Mouse (Mus musculus) MEL (cell line): ENCODE results near the gene Eme1.

Experiments used
- CTCF ChIP-seq, 3 experiments: IDR thresholded peaks in 2 of 3; conservative IDR thresholded peaks in 1 of 3; 2 replicates each; pipeline ENCODE4 v1.5.1; 2011 to 2012; ENCODE audit warnings: low read length in 3 of 3, low read depth in 2 of 3, mild to moderate bottlenecking in 2 of 3, improper control_type of control experiment in 1 of 3, inconsistent platforms in 1 of 3, mixed read lengths in 1 of 3, moderate library complexity in 1 of 3; ENCODE audit not compliant: control insufficient read depth in 1 of 3, insufficient read depth in 1 of 3, poor library complexity in 1 of 3, severe bottlenecking in 1 of 3
- E2F4 ChIP-seq: IDR thresholded peaks from 2 replicates; pipeline ENCODE4 v1.6.1; 2011; ENCODE audit warnings: low read depth, low read length, improper control_type of control experiment, borderline replicate concordance
- ETS1 ChIP-seq: IDR thresholded peaks from 2 replicates; pipeline ENCODE4 v1.6.1; 2012; ENCODE audit warnings: low read depth, mild to moderate bottlenecking, inconsistent platforms, low read length, improper control_type of control experiment, moderate library complexity
- HCFC1 ChIP-seq: IDR thresholded peaks from 2 replicates; pipeline ENCODE4 v1.6.1; 2012; ENCODE audit warnings: low read depth, mild to moderate bottlenecking, inconsistent platforms, low read length, improper control_type of control experiment, moderate library complexity
- NRF1 ChIP-seq: IDR thresholded peaks from 2 replicates; pipeline ENCODE4 v1.6.1; 2014; ENCODE audit warnings: low read depth, mild to moderate bottlenecking, inconsistent platforms, low read length, improper control_type of control experiment, moderate library complexity; ENCODE audit not compliant: poor library complexity, insufficient read depth, severe bottlenecking
- POLR2A ChIP-seq, 2 experiments: IDR thresholded peaks; 2 replicates each; pipeline ENCODE4 v1.6.1; 2011 to 2012; ENCODE audit warnings: low read length in 2 of 2, mild to moderate bottlenecking in 2 of 2, control low read depth in 1 of 2, improper control_type of control experiment in 1 of 2, low read depth in 1 of 2, moderate library complexity in 1 of 2; ENCODE audit not compliant: control insufficient read depth in 1 of 2, insufficient read depth in 1 of 2, poor library complexity in 1 of 2
- TAL1 ChIP-seq: IDR thresholded peaks from 2 replicates; pipeline ENCODE4 v1.6.1; 2012; ENCODE audit warnings: mild to moderate bottlenecking, inconsistent platforms, low read length, moderate library complexity, mixed read lengths
- TCF12 ChIP-seq: IDR thresholded peaks from 2 replicates; pipeline ENCODE4 v1.6.1; 2014; ENCODE audit warnings: low read depth, mild to moderate bottlenecking, inconsistent platforms, low read length, improper control_type of control experiment, moderate library complexity
- UBTF ChIP-seq: IDR thresholded peaks from 2 replicates; pipeline ENCODE4 v1.6.1; 2012; ENCODE audit warnings: low read depth, mild to moderate bottlenecking, inconsistent platforms, low read length, improper control_type of control experiment, moderate library complexity, borderline replicate concordance; ENCODE audit not compliant: insufficient read depth

DNA sequence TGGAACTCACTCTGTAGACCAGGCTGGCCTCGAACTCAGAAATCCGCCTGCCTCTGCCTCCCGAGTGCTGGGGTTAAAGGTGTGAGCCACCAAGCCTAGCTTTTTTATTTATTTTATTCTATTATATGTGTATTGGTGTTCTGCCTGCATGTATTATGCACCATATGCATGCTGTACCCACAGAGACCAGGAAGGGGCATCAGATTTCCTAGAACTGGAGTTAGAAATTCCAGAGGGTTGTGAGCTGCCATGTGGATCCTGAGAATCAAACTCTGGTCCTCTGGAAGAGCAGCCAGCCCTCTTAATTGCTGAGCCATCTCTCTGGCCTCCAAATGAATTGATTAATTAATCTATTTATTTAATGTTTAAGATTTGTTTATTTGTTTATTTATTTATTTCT lies 45.6 kb upstream of the Eme1 start:
- TF ChIP-seq UBTF (no peak), ETS1 (no peak), POLR2A (IDR thresholded peaks at IDR 0.05; ENCODE audit: control insufficient read depth in 1 of 2, insufficient read depth in 1 of 2, low read depth in 1 of 2, low read length in 2 of 2, poor library complexity in 1 of 2) (no peak), CTCF (IDR thresholded peaks at IDR 0.05 in 2 of 3, conservative IDR thresholded peaks at IDR 0.05 in 1 of 3; ENCODE audit: control insufficient read depth in 1 of 3, insufficient read depth in 1 of 3, low read depth in 2 of 3, low read length in 3 of 3, poor library complexity in 1 of 3, severe bottlenecking in 1 of 3) (no peak), TCF12 (no peak), E2F4 (no peak), TAL1 (no peak), HCFC1 (no peak), NRF1 (no peak)
